Mouse (Mus musculus) olfactory bulb, adult 2 months (tissue): ENCODE results near the gene Hist1h2bf. TPM values are rescaled to one million over a fixed set of nuclear protein-coding genes. Genes with fewer than 3 reads are reported as not detected.
"Not testable (repeated sequence)": the region's sequence is repeated elsewhere in the genome, so short reads cannot be mapped to it uniquely, and the experiment has no call there.

ENCODE experiments used
- H3K27ac ChIP-seq: fragments of 200-500 bp; 2 replicates; pipeline ENCODE4 v1.5.1; 2012; ENCODE audit warnings: low read depth, low read length; ENCODE audit not compliant: insufficient read depth
- H3K4me1 ChIP-seq: fragments of 200-500 bp; 2 replicates; pipeline ENCODE4 v1.6.1; 2012; ENCODE audit warnings: low read length; ENCODE audit not compliant: control insufficient read depth, insufficient read depth
- H3K4me3 ChIP-seq: fragments of 200-500 bp; 2 replicates; pipeline ENCODE4 v1.5.1; 2012; ENCODE audit warnings: mild to moderate bottlenecking, low read depth, low read length, moderate library complexity; ENCODE audit not compliant: insufficient read depth
- CTCF ChIP-seq: fragments of 200-500 bp; IDR thresholded peaks from 2 replicates; pipeline ENCODE4 v1.5.1; 2012; ENCODE audit warnings: low read depth, mild to moderate bottlenecking, low read length, moderate library complexity; ENCODE audit not compliant: insufficient read depth
- POLR2A ChIP-seq: fragments of 200-500 bp; IDR thresholded peaks from 2 replicates; pipeline ENCODE4 v1.6.1; 2012; ENCODE audit warnings: mild to moderate bottlenecking, low read depth, low read length, moderate library complexity; ENCODE audit not compliant: insufficient read depth
- WGBS: fragments of 180-500 bp; shearing (Covaris S2); methylation state at CpG from one replicate; pipeline ENCODE4 v1.1.7; 2018; 5-methylcytosine and 5-hydroxymethylcytosine counted together
- polyA plus RNA-seq: library from polyadenylated mRNA; stranded (reverse); fragments of >200 nt; gene quantifications from 2 replicates; pipeline ENCODE4 v1.2.4, GENCODE M21; 2012; ENCODE audit warnings: low replicate concordance; ENCODE audit not compliant: missing spikeins, insufficient read depth, insufficient read length

Gene Hist1h2bf
- polyA plus RNA-seq, 1 experiment = not detected

DNA sequence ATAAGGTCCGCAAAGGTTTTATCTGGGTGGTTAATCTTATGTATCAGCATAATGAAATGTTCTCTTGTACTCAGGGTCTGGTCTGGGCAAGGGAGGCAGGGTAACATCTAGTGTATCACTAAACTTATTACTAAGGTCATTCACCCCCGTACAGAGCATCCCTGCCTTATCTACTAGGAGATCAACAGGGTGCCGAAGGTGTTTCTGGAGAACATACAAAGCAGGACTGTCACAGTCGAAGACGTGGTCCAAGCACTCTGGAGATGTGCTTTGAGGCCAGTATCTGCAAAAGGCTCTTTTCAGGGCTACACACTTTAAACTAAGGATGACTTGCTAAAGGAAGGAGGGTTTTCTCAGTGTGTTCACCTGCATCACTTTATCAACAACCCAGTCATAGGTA is 27.3 kb downstream of the Hist1h2bf start:
- WGBS = 77% methylated on average over 5 of the region's 5 CpGs
- Histone ChIP-seq H3K27ac (no peak overlapping the region), H3K4me3 (no peak overlapping the region), H3K4me1 (no peaks in the 10 kb centered on the region)
- TF ChIP-seq POLR2A = no peak
- TF ChIP-seq CTCF = no peak

DNA sequence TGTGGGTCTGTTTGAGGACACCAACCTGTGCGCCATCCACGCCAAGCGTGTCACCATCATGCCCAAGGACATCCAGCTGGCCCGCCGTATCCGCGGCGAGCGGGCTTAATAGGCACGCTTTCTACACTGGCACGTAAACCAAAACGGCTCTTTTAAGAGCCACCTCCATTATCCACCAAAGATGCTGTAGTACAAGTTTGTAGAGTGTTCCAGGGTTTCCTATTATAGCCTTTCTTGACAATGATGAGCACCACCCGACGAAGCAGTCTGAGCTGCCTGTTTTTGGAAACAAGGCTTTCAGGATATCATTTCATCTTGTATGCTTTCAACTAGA is 29.2 kb downstream of the Hist1h2bf start:
- H3K27ac ChIP-seq = 0 out of 2 replicates have a peak overlapping the region, but pooled peaks have one; percentile 75
- peak overlapping the region; percentile 70 for H3K4me3 ChIP-seq
- WGBS = 0% methylated on average over 13 of the region's 14 CpGs
- not testable (repeated sequence) for H3K4me1 ChIP-seq

DNA sequence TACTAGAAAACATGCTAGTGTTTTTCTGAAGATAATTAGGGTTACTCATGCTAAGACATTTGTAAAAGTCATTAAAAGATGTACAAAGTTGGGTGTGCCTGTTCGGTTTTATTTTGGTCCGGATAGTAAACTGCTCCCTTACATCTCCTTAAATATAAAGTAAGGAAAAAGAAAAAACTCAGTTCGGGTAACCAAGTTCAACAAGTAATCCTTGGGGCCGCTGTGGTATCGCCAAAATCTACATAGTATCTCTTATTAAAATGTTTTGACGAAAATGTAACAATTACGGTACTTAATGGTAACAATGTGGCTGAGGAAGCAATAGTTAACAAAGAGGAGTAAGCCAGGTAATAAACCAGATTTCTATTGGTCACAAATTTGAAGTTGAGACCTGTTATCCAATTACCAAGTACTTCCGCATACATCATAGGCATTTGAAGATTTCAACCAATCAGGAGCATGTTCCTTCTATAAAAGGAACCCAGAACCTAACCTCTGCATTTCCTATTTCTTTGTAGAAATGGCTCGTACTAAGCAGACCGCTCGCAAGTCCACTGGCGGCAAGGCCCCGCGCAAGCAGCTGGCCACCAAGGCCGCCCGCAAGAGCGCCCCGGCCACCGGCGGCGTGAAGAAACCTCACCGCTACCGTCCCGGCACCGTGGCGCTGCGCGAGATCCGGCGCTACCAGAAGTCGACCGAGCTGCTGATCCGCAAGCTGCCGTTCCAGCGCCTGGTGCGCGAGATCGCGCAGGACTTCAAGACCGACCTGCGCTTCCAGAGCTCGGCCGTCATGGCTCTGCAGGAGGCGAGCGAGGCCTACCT is 29.8 kb downstream of the Hist1h2bf start, which contains the start of gene Hist1h3f:
TSS of gene Hist1h3f (plus strand) at position 88 of the 822 bp plus-strand sequence.
- H3K4me1 ChIP-seq = no peaks in the 10 kb centered on the region
- WGBS = under 1% methylated on average over 33 of the region's 45 CpGs
- peak; percentile 81 for TF ChIP-seq POLR2A
- TF ChIP-seq CTCF = no peak

DNA sequence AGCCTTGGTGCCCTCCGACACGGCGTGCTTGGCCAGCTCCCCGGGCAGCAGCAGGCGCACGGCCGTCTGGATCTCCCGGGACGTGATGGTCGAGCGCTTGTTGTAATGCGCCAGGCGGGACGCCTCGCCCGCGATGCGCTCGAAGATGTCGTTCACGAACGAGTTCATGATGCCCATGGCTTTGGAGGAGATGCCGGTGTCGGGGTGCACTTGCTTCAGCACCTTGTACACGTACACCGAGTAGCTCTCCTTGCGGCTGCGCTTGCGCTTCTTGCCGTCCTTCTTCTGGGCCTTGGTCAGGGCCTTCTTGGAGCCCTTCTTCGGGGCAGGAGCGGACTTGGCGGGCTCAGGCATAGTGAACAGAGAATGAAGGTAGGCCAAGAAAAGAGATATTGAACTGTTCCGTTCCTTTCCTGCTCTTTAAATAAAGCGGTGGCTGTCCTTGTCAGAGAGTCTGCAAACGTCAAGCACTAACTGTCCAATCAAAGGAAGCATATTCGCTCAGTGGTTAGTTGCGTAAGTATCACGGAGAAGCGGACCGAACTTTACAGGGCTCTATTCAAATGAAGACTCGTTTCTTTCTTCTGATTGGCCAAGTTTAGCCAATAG is 30.9 kb downstream of the Hist1h2bf start, which contains the start of gene Hist1h2bh:
TSS of gene Hist1h2bh (minus strand) at position 394 of the 609 bp plus-strand sequence.
- 0 out of 2 replicates have a peak within 1 kb of the TSS, but pooled peaks have one; percentile 40 for H3K27ac ChIP-seq
- under 1% methylated on average over 42 of the region's 42 CpGs for WGBS
- peak within 1 kb of the TSS; percentile 62 for H3K4me3 ChIP-seq
- H3K4me1 ChIP-seq = not testable (repeated sequence)

More for the DNA sequence above, 29.8 kb downstream of the Hist1h2bf start, which contains the start of gene Hist1h3f:
- Histone ChIP-seq H3K27ac (peak within 1 kb of the TSS; percentile 75; the same call in 1 of the 2 replicates), H3K4me3 (peak within 1 kb of the TSS; percentile 70)

DNA sequence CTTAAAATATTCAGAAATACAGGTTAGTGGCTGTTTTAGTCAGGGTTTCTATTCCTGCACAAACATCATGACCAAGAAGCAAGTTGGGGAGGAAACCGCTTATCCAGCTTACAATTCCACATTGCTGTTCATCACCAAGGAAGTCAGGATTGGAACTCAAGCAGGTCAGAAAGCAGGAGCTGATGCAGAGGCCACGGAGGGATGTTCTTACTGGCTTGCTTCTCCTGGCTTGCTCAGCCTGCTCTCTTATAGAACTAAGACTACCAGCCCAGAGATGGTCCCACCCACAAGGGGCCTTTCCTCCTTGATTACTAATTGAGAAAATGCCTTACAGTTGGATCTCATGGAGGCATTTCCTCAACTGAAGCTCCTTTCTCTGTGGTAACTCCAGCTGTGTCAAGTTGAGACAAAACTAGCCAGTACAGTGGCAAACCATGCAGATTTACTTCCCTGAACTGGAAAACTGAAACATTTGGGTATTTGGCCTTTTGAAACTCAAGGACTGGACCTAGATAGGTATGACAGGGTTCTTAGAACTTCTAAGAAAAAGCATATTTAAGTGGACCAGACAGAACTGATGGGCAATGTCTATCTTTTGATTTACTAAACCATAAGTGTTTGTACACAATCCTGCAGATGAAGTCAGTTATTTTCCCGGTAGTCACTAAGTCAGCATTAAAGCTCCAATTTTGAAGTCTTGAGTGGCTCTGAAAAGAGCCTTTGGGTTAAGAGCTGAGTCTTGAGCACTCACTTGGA is 31.6 kb downstream of the Hist1h2bf start:
- peak overlapping the region; percentile 62 for H3K4me3 ChIP-seq
- 8% methylated on average over 3 of the region's 3 CpGs for WGBS
- 0 out of 2 replicates have a peak overlapping the region, but pooled peaks have one; percentile 40 for H3K27ac ChIP-seq
- H3K4me1 ChIP-seq = not testable (repeated sequence)

DNA sequence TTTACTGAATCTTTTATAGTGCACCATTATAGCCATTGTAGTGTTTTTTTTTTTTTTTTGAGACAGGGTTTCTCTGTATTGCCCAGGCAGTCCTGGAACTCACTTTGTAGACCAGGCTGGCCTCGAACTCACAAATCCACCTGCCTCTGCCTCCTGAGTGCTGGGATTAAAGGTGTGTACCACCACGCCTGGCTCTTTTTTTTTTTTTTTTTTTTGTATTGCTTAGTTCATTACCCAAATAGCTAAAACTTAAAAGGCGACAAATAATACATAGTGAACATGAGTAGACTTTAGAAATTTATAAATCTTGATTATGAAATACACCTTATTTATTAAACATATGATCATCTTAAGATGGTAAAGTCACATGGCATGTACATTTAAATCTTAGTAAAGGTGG is 32.5 kb downstream of the Hist1h2bf start:
- WGBS = 83% methylated on average over 3 of the region's 3 CpGs
- H3K4me3 ChIP-seq = no peak overlapping the region
- no peaks in the 10 kb centered on the region for H3K4me1 ChIP-seq
- no peak overlapping the region for H3K27ac ChIP-seq
- TF ChIP-seq POLR2A = no peak
- no peak for TF ChIP-seq CTCF

DNA sequence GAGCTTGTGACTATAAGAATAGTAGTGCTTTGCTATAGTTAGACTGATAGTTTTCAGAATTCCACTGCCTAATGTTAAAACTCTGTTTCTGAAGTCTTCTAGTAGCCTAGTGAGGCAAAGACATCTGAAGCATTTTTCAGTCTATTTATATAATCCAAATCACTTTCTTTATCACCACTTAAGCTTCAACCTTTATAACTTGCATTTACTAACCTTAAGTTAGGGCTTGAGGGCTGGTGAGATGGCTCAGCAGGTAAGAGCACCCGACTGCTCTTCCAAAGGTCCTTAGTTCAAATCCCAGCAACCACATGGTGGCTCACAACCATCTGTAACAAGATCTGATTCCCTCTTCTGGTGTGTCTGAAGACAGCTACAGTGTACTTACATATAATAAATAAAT is 34.2 kb downstream of the Hist1h2bf start:
- WGBS = 64% methylated on average over 1 of the region's 1 CpGs

DNA sequence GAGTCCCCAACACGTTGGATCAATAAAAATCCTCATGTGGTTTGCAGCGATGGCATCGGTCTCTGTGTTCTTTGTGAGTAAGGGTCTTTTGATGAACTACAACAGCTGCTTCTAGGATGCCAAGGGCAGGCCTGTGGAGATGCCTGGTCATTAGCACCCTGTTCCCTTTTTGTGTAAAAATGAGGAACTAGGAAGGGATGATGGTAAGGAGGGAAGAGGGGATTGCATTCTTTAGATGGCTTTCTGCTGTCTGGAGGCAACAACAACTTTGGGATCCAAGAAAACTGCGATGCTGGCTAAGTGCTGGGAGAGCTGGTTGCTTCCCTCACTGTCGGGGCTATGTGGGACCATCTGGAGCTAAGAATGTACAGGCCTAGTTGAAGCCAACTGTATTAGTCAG is 35.7 kb downstream of the Hist1h2bf start:
- no peak overlapping the region for H3K4me3 ChIP-seq
- TF ChIP-seq POLR2A = no peak
- no peak for TF ChIP-seq CTCF
- peaks cover 9% of the 10 kb centered on the region; the same call in 1 of the 2 replicates for H3K4me1 ChIP-seq
- 69% methylated on average over 5 of the region's 5 CpGs for WGBS
- H3K27ac ChIP-seq = no peak overlapping the region

More for the DNA sequence above, 34.2 kb downstream of the Hist1h2bf start:
- not testable (repeated sequence) for H3K4me1 ChIP-seq, H3K27ac ChIP-seq, H3K4me3 ChIP-seq

DNA sequence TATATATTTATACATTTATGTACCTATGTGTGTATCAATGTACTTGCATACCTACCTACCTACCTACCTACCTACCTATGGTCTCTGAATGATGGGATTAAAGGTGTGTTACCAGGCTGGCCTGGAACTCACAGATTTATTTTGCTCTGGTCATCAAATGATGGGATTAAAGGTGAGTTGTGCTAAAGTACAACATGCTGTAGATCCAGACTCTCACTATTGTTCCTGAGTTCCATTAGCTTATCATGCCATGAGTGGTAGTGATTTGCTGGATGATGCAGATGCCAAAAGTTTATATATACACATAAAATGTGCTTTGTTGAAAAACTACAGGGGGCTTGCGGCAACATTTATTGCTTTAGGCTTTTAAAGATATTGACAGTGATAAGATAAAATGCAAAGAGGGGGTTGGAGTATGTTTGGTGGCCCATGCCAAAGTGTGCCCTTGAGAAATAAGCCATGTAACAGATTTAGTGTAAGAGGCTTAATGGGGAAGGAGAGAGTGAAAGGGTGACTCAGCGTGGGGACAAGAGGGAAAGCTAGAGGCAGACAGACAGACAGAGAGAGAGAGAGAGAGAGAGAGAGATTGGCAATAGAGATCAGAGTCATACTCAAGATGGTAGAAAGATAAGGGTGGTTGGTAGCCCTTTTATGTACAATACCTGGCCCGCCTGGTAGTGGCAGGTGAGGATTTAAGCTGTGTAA is 36.8 kb downstream of the Hist1h2bf start:
- TF ChIP-seq POLR2A (no peak), CTCF (no peak)
- WGBS = 77% methylated on average over 3 of the region's 3 CpGs
- Histone ChIP-seq H3K4me3 (no peak overlapping the region), H3K27ac (no peak overlapping the region), H3K4me1 (peaks cover 12% of the 10 kb centered on the region)
